Mouse (Mus musculus): Measurements from ENCODE around the gene Kif12.

GRCm38 (mm10) chr4:63205583-63205982, 33.7 kb upstream of the Kif12 start:
- TF ChIP-seq CTCF (IDR thresholded peaks at IDR 0.05; ENCODE audit: borderline replicate concordance, insufficient read depth, low read length) (no peak), POLR2A (IDR thresholded peaks at IDR 0.05; ENCODE audit: low read depth, low read length) (no peak)
